Mouse (Mus musculus) cerebellum, adult 2 months (tissue): ENCODE data around the gene Mapk6. TPM values are rescaled to one million over a fixed set of nuclear protein-coding genes. Genes with fewer than 3 reads are reported as not detected.

Source experiments
- DNase-seq, 2 experiments: peaks; one replicate each; pipeline ENCODE4 v3.0.0; 2021
- H3K27ac ChIP-seq: fragments of 200-500 bp; 2 replicates; pipeline ENCODE4 v1.5.1; 2012; ENCODE audit warnings: low read length, control low read depth, inconsistent platforms; ENCODE audit not compliant: insufficient read depth
- H3K27me3 ChIP-seq: fragments of 200-500 bp; 2 replicates; pipeline ENCODE4 v1.6.1; 2012; ENCODE audit warnings: inconsistent platforms, mild to moderate bottlenecking, low read length, moderate library complexity; ENCODE audit not compliant: control insufficient read depth, insufficient read depth
- H3K4me1 ChIP-seq: fragments of 200-500 bp; 2 replicates; pipeline ENCODE4 v1.6.1; 2011; ENCODE audit warnings: low read length; ENCODE audit not compliant: control insufficient read depth, insufficient read depth
- H3K4me3 ChIP-seq: fragments of 200-500 bp; replicated peaks from 2 replicates; pipeline ENCODE3; 2011; ENCODE audit warnings: mild to moderate bottlenecking, low read depth, low read length, control low read depth; ENCODE audit not compliant: insufficient read depth
- CTCF ChIP-seq: fragments of 200-500 bp; IDR thresholded peaks from 2 replicates; pipeline ENCODE4 v1.5.1; 2011; ENCODE audit warnings: low read depth, mild to moderate bottlenecking, control low read depth, low read length, moderate library complexity, borderline replicate concordance; ENCODE audit not compliant: insufficient read depth
- POLR2A ChIP-seq: fragments of 200-500 bp; IDR thresholded peaks from 2 replicates; pipeline ENCODE4 v1.6.1; 2011; ENCODE audit warnings: low read length, control low read depth, borderline replicate concordance; ENCODE audit not compliant: insufficient read depth
- WGBS: fragments of 180-500 bp; shearing (Covaris S2); methylation state at CpG from one replicate; pipeline ENCODE4 v1.1.7; 2018; 5-methylcytosine and 5-hydroxymethylcytosine counted together
- polyA plus RNA-seq: library from polyadenylated mRNA; depleted of rRNA; stranded (reverse); fragments of >200 nt; gene quantifications from 2 replicates; pipeline ENCODE4 v1.2.3, GENCODE M21; 2012

Gene Mapk6
- polyA plus RNA-seq, 1 experiment: 71.3 TPM

DNA sequence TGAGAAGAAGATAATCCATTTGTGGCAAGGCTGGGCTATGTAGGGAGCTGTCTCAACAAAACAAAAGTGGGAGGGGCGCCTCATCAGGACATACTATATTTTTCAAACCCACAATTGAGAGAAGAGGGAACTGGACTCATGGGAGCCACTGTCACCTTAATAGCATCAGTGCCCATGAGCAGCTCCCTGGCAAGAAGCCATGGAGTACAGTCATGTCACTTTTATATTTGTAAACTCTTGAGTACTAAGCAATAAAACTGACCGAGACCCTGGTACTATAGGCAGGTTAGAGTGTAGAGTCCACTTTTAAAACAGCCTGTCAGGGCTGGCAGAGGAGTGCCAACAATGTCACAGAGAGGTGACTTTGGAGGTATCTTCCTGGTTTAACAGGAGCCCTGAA, 3.7 kb downstream of the Mapk6 start:
- TF ChIP-seq POLR2A: no peak
- TF ChIP-seq CTCF: no peak
- 80% methylated on average over 2 of the region's 2 CpGs for WGBS
- no peak overlapping the region for H3K4me3 ChIP-seq
- DNase-seq: no peak
- no peak overlapping the region for H3K27ac ChIP-seq
- H3K27me3 ChIP-seq: no peaks in the 10 kb centered on the region
- H3K4me1 ChIP-seq: peaks cover 5% of the 10 kb centered on the region

DNA sequence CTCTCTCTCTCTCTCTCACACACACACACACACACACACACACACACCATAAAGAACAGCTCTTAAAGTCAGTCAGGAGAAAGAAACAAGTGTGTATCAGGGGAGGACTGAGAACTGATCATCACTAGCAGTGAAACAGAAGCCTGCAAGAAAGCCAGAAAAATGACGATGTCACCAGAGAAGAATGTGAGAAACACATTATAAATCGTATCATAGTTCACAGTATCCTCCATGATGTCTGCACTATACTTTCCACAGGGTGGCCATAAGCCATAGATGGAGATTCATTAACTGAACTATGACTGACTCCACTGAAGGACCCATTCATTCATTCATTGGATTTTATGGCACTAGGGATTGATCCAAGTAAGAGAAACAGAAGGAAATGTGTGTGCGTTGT, 6.3 kb downstream of the Mapk6 start:
- Histone ChIP-seq H3K27me3 (no peaks in the 10 kb centered on the region), H3K4me3 (no peak overlapping the region), H3K27ac (no peak overlapping the region), H3K4me1 (peaks cover 13% of the 10 kb centered on the region)
- DNase-seq: no peak
- TF ChIP-seq POLR2A (no peak), CTCF (no peak)
- WGBS: 54% methylated on average over 3 of the region's 3 CpGs

GRCm38 (mm10) chr9:75401593-75402504, 8.0 kb downstream of the Mapk6 start:
- no peak for DNase-seq
- 0 out of 2 replicates have a peak overlapping the region, but pooled peaks have one; percentile 16 for H3K27ac ChIP-seq

DNA sequence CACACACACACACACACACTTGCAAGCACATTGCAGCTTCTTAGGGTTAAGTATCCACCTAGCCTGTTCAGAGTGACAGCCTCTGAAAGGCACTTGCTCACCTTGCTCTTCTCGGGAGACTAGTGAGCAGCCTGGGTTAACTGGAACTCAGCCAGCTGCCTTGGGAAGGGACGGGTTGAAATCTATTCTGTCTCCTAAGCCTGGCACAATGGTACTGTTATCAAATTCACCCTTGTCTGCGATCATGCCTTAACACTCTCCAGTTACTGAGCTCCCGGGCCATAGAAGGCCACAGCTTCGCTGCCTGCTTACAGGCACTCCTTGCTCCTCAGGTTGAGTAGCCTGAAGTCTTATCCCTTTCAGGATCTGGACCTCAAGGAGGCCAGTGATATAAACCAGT, 9.2 kb downstream of the Mapk6 start:
- Histone ChIP-seq H3K4me1 (peaks cover 19% of the 10 kb centered on the region), H3K27ac (no peak overlapping the region), H3K27me3 (no peaks in the 10 kb centered on the region), H3K4me3 (no peak overlapping the region)
- TF ChIP-seq CTCF (no peak), POLR2A (no peak)
- DNase-seq: peak; percentile 40 to 41
- WGBS: 37% methylated on average over 5 of the region's 5 CpGs

More at GRCm38 (mm10) chr9:75401593-75402504, 8.0 kb downstream of the Mapk6 start:
- H3K4me1 ChIP-seq: peaks cover 15% of the 10 kb centered on the region
- H3K27me3 ChIP-seq: no peaks in the 10 kb centered on the region
- TF ChIP-seq POLR2A: no peak
- TF ChIP-seq CTCF: no peak
- no peak overlapping the region for H3K4me3 ChIP-seq
- WGBS: 58% methylated on average over 20 of the region's 20 CpGs

- no peak for DNase-seq
- no peak overlapping the region for H3K4me3 ChIP-seq
- H3K27ac ChIP-seq: no peak overlapping the region
- H3K27me3 ChIP-seq: no peaks in the 10 kb centered on the region
- no peak; the same call in 1 of the 2 replicates for TF ChIP-seq CTCF
- no peak for TF ChIP-seq POLR2A
- 88% methylated on average over 4 of the region's 4 CpGs for WGBS
- H3K4me1 ChIP-seq: peaks cover 25% of the 10 kb centered on the region
These were observed 10.7 kb downstream of the Mapk6 start for GRCm38 (mm10) chr9:75399069-75399468.

DNA sequence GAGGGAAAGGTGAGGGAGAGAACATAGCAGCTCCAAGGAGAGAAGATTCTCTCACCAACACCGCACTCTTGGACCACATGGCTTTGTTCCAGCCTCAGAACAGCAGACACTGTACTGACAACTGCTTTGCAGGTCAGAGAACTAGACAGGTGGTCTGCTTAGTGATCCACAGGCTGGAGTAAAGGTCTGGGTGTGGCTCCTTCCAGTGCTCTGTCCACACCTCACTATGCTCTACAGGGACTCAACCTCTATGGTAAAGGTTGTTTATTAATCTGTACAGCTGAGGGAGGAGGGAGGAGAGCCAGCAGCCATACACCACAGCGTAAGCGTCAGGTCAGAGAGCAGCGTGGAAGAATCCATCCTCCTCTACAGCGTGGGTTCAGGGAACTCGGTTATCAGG, 13.8 kb downstream of the Mapk6 start:
- Histone ChIP-seq H3K4me3 (no peak overlapping the region), H3K27me3 (no peaks in the 10 kb centered on the region), H3K27ac (no peak overlapping the region), H3K4me1 (peaks cover 19% of the 10 kb centered on the region)
- TF ChIP-seq CTCF: no peak
- TF ChIP-seq POLR2A: no peak
- 78% methylated on average over 6 of the region's 6 CpGs for WGBS
- no peak for DNase-seq

DNA sequence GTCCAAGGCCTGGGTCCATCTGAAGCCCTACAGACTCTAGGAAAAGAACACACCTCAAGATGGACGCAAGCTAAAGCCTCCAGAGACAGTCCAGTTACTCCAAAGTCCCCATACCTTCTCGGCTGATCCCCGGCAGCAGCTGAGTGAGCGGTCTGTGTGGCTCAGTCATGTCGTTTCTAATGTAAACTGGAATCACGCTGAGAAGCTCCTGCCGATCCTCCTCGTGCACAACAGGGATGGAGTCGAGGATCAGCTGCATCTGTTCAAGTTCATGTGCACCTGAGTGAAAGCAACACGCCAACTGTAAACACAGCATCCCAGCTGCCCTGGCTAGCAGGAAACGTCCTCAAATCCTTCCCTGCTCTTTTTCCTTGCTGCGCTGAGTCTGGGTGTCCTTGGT, 16.6 kb downstream of the Mapk6 start:
- 45% methylated on average over 12 of the region's 12 CpGs for WGBS
- DNase-seq: no peak
- H3K27ac ChIP-seq: no peak overlapping the region
- H3K4me1 ChIP-seq: peaks cover 10% of the 10 kb centered on the region
- TF ChIP-seq CTCF (no peak), POLR2A (no peak)
- no peak overlapping the region for H3K4me3 ChIP-seq
- H3K27me3 ChIP-seq: no peaks in the 10 kb centered on the region

DNA sequence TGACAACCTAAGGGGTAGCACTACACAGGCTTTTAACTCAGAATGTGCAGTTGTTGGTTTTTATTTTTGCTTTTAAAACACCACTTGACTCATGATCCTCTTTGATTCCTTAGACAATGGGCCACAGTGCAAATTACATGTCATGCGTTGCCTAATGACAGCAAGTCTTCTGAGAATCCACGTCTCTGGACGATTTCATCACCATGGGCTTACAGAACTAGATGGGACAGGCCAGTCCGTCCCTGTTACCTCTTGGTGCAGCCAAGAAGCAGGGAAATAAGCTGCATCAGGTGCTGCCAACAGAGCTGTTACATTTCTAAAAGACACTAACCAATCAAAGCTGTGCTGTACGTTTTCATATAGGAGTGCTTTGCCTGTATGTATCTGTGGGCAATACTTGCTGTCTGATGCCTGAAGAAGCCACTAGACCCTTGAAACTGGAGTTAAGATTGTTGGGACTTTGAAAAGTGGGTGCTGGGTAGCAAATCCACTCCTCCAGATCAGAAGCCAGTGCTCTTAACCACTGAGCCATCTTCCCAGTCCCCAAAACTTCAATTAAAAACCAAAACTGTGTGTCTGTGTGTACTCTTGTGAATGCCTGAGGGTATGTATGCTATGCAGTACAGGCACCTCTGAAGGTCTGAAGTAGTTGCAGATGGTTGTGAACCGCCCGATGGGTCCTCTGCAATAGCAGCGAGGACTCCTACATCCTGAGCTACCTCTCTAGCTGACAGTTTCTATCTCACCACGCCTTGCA, 24.4 kb downstream of the Mapk6 start:
- no peak overlapping the region for H3K4me3 ChIP-seq
- no peak overlapping the region for H3K27ac ChIP-seq
- TF ChIP-seq CTCF (no peak), POLR2A (no peak)
- H3K27me3 ChIP-seq: no peaks in the 10 kb centered on the region
- WGBS: 74% methylated on average over 9 of the region's 9 CpGs
- no peak for DNase-seq
- no peaks in the 10 kb centered on the region for H3K4me1 ChIP-seq
